Mouse (Mus musculus): ENCODE results near the gene Dhh. TPM values are rescaled to one million over a fixed set of nuclear protein-coding genes. Genes with fewer than 3 reads are reported as not detected.

Dhh gene
- polyA plus RNA-seq, 1 experiment from 2014 or later, result 2.0 TPM

GRCm38 (mm10) chr15:98871070-98871915 lies 27.0 kb downstream of the Dhh start, which contains the start of gene Kmt2d:
Gene Kmt2d, minus strand, starts transcription at chr15:98871204.
- H3K9ac ChIP-seq (ENCODE audit: low read length), result peak within 1 kb of the TSS; percentile 99
- H3K4me1 ChIP-seq (ENCODE audit: control insufficient read depth, insufficient read depth, low read length), result peaks cover 36% of the 10 kb centered on the region
- H3K27me3 ChIP-seq (ENCODE audit: control insufficient read depth, insufficient read depth, low read length), result no peaks in the 10 kb centered on the region
- H3K4me3 ChIP-seq (ENCODE audit: low read length), result peak within 1 kb of the TSS; percentile 89
- no peaks in the 10 kb centered on the region for H3K9me3 ChIP-seq (replicated peaks; ENCODE audit: control insufficient read depth, low read length)
- ATAC-seq (replicated peaks; ENCODE audit: extremely low read depth, insufficient read depth, low FRiP score), result peak; percentile 68
- H3K4me2 ChIP-seq (ENCODE audit: low read depth, low read length), result peak within 1 kb of the TSS; percentile 99
- H3K36me3 ChIP-seq (ENCODE audit: control insufficient read depth, insufficient read depth), result peaks cover 2% of the 10 kb centered on the region; the same call in 1 of the 2 replicates
- WGBS, result under 1% methylated on average over 80 of the region's 94 CpGs
- H3K27ac ChIP-seq (ENCODE audit: low read length), result peak within 1 kb of the TSS; percentile 98

- ATAC-seq (replicated peaks; ENCODE audit: extremely low read depth, insufficient read depth, low FRiP score), result no peak
- Histone ChIP-seq H3K27me3 (ENCODE audit: control insufficient read depth, insufficient read depth, low read length) (no peaks in the 10 kb centered on the region), H3K27ac (ENCODE audit: low read length) (peak overlapping the region; percentile 98), H3K4me2 (ENCODE audit: low read depth, low read length) (peak overlapping the region; percentile 99), H3K36me3 (ENCODE audit: control insufficient read depth, insufficient read depth) (peaks cover 11% of the 10 kb centered on the region), H3K9ac (ENCODE audit: low read length) (peak overlapping the region; percentile 99), H3K4me3 (ENCODE audit: low read length) (peak overlapping the region; percentile 89), H3K9me3 (replicated peaks; ENCODE audit: control insufficient read depth, low read length) (no peaks in the 10 kb centered on the region), H3K4me1 (ENCODE audit: control insufficient read depth, insufficient read depth, low read length) (peaks cover 36% of the 10 kb centered on the region)
- WGBS, result under 1% methylated on average over 16 of the region's 16 CpGs
Measured at GRCm38 (mm10) chr15:98870179-98871069, 27.9 kb downstream of the Dhh start.

GRCm38 (mm10) chr15:98869342-98870178 lies 28.8 kb downstream of the Dhh start:
- H3K27ac ChIP-seq (ENCODE audit: low read length), result peak overlapping the region; percentile 98
- H3K4me1 ChIP-seq (ENCODE audit: control insufficient read depth, insufficient read depth, low read length), result peaks cover 36% of the 10 kb centered on the region
- H3K9ac ChIP-seq (ENCODE audit: low read length), result peak overlapping the region; percentile 99
- H3K27me3 ChIP-seq (ENCODE audit: control insufficient read depth, insufficient read depth, low read length), result no peaks in the 10 kb centered on the region
- peak overlapping the region; percentile 99 for H3K4me2 ChIP-seq (ENCODE audit: low read depth, low read length)
- ATAC-seq (replicated peaks; ENCODE audit: extremely low read depth, insufficient read depth, low FRiP score), result no peak
- 8% methylated on average over 8 of the region's 8 CpGs for WGBS
- peak overlapping the region; percentile 89 for H3K4me3 ChIP-seq (ENCODE audit: low read length)
- no peaks in the 10 kb centered on the region for H3K9me3 ChIP-seq (replicated peaks; ENCODE audit: control insufficient read depth, low read length)
- H3K36me3 ChIP-seq (ENCODE audit: control insufficient read depth, insufficient read depth), result peaks cover 19% of the 10 kb centered on the region

- peaks cover 30% of the 10 kb centered on the region for H3K36me3 ChIP-seq (ENCODE audit: control insufficient read depth, insufficient read depth)
- peak overlapping the region; percentile 99 for H3K9ac ChIP-seq (ENCODE audit: low read length)
- peak overlapping the region; percentile 99 for H3K4me2 ChIP-seq (ENCODE audit: low read depth, low read length)
- ATAC-seq (replicated peaks; ENCODE audit: extremely low read depth, insufficient read depth, low FRiP score), result no peak
- peak overlapping the region; percentile 98 for H3K27ac ChIP-seq (ENCODE audit: low read length)
- peaks cover 36% of the 10 kb centered on the region for H3K4me1 ChIP-seq (ENCODE audit: control insufficient read depth, insufficient read depth, low read length)
- no peaks in the 10 kb centered on the region for H3K9me3 ChIP-seq (replicated peaks; ENCODE audit: control insufficient read depth, low read length)
- 24% methylated on average over 11 of the region's 11 CpGs for WGBS
- H3K27me3 ChIP-seq (ENCODE audit: control insufficient read depth, insufficient read depth, low read length), result no peaks in the 10 kb centered on the region
- H3K4me3 ChIP-seq (ENCODE audit: low read length), result peak overlapping the region; percentile 89
Measured at GRCm38 (mm10) chr15:98868346-98869063, 29.8 kb downstream of the Dhh start.

GRCm38 (mm10) chr15:98867321-98867720 lies 31.0 kb downstream of the Dhh start:
- H3K9me3 ChIP-seq (replicated peaks; ENCODE audit: control insufficient read depth, low read length), result no peaks in the 10 kb centered on the region
- peak overlapping the region; percentile 99 for H3K4me2 ChIP-seq (ENCODE audit: low read depth, low read length)
- 0 out of 2 replicates have a peak overlapping the region, but pooled peaks have one; percentile 99 for H3K9ac ChIP-seq (ENCODE audit: low read length)
- 47% methylated on average over 6 of the region's 6 CpGs for whole genome bisulfite sequencing
- no peaks in the 10 kb centered on the region for H3K27me3 ChIP-seq (ENCODE audit: control insufficient read depth, insufficient read depth, low read length)
- peak overlapping the region; percentile 89 for H3K4me3 ChIP-seq (ENCODE audit: low read length)
- no peak for ATAC-seq (replicated peaks; ENCODE audit: extremely low read depth, insufficient read depth, low FRiP score)
- H3K4me1 ChIP-seq (ENCODE audit: control insufficient read depth, insufficient read depth, low read length), result peaks cover 31% of the 10 kb centered on the region
- H3K27ac ChIP-seq (ENCODE audit: low read length), result peak overlapping the region; percentile 98; the same call in 1 of the 2 replicates
- peaks cover 42% of the 10 kb centered on the region for H3K36me3 ChIP-seq (ENCODE audit: control insufficient read depth, insufficient read depth)

GRCm38 (mm10) chr15:98866501-98866900 lies 31.8 kb downstream of the Dhh start:
- H3K4me1 ChIP-seq (ENCODE audit: control insufficient read depth, insufficient read depth, low read length), result peaks cover 31% of the 10 kb centered on the region
- H3K9me3 ChIP-seq (replicated peaks; ENCODE audit: control insufficient read depth, low read length), result no peaks in the 10 kb centered on the region
- no peaks in the 10 kb centered on the region for H3K27me3 ChIP-seq (ENCODE audit: control insufficient read depth, insufficient read depth, low read length)
- no peak overlapping the region for H3K4me2 ChIP-seq (ENCODE audit: low read depth, low read length)
- H3K4me3 ChIP-seq (ENCODE audit: low read length), result no peak overlapping the region
- WGBS, result 74% methylated on average over 5 of the region's 5 CpGs
- H3K36me3 ChIP-seq (ENCODE audit: control insufficient read depth, insufficient read depth), result peaks cover 49% of the 10 kb centered on the region
- no peak overlapping the region for H3K27ac ChIP-seq (ENCODE audit: low read length)
- ATAC-seq (replicated peaks; ENCODE audit: extremely low read depth, insufficient read depth, low FRiP score), result no peak
- H3K9ac ChIP-seq (ENCODE audit: low read length), result no peak overlapping the region

GRCm38 (mm10) chr15:98865771-98866170 lies 32.6 kb downstream of the Dhh start:
- no peak overlapping the region for H3K9ac ChIP-seq (ENCODE audit: low read length)
- H3K4me2 ChIP-seq (ENCODE audit: low read depth, low read length), result no peak overlapping the region
- no peak for ATAC-seq (replicated peaks; ENCODE audit: extremely low read depth, insufficient read depth, low FRiP score)
- no peak overlapping the region for H3K27ac ChIP-seq (ENCODE audit: low read length)
- 95% methylated on average over 8 of the region's 8 CpGs for WGBS
- peaks cover 56% of the 10 kb centered on the region for H3K36me3 ChIP-seq (ENCODE audit: control insufficient read depth, insufficient read depth)
- peaks cover 31% of the 10 kb centered on the region for H3K4me1 ChIP-seq (ENCODE audit: control insufficient read depth, insufficient read depth, low read length)
- no peaks in the 10 kb centered on the region for H3K9me3 ChIP-seq (replicated peaks; ENCODE audit: control insufficient read depth, low read length)
- H3K27me3 ChIP-seq (ENCODE audit: control insufficient read depth, insufficient read depth, low read length), result no peaks in the 10 kb centered on the region
- no peak overlapping the region for H3K4me3 ChIP-seq (ENCODE audit: low read length)

- ATAC-seq (replicated peaks; ENCODE audit: extremely low read depth, insufficient read depth, low FRiP score), result no peak
- no peak overlapping the region for H3K27ac ChIP-seq (ENCODE audit: low read length)
Measured at GRCm38 (mm10) chr15:98864951-98865350, 33.4 kb downstream of the Dhh start.

More at GRCm38 (mm10) chr15:98864951-98865350, 33.4 kb downstream of the Dhh start:
- WGBS, result 94% methylated on average over 6 of the region's 6 CpGs
- no peaks in the 10 kb centered on the region for H3K27me3 ChIP-seq (ENCODE audit: control insufficient read depth, insufficient read depth, low read length)
- no peak overlapping the region for H3K9ac ChIP-seq (ENCODE audit: low read length)
- H3K9me3 ChIP-seq (replicated peaks; ENCODE audit: control insufficient read depth, low read length), result no peaks in the 10 kb centered on the region
- H3K4me2 ChIP-seq (ENCODE audit: low read depth, low read length), result no peak overlapping the region
- peaks cover 31% of the 10 kb centered on the region for H3K4me1 ChIP-seq (ENCODE audit: control insufficient read depth, insufficient read depth, low read length)
- peaks cover 64% of the 10 kb centered on the region for H3K36me3 ChIP-seq (ENCODE audit: control insufficient read depth, insufficient read depth)
- H3K4me3 ChIP-seq (ENCODE audit: low read length), result no peak overlapping the region

Measured in heart, embryonic 16.5 days (tissue).